Comparison of ENCODE assay signal across 9 mouse cellular contexts in the genomic region with DNA sequence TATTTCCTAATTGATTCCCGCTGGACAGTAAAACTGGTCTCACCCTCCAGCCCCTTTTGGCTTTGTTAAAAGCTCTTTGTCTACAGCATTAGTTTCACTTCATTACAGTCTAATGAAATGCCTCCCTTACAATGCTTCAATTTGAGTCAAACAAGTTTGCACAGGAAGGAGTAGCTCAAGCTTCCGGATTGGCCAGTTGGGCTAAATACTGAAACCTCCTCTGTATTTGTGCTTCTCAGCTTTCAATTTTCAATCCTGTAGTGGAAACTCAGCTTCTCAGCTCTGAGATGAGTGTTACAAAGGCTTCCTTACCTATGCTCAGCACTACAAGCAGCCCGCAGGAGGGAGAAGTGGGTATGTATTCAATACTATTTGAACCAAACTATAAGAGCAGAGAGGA. TPM values are rescaled to one million over a fixed set of nuclear protein-coding genes. Genes with fewer than 3 reads are reported as not detected.
A peak's percentile ranks its signal among the peaks of the same experiment; 100 is the strongest.
DNase-seq lines count a peak whose midpoint lies in the region; ATAC-seq lines count a peak whose summit lies in the region.
"Had no signal": no experiment of that assay in that cellular context is flagged by ENCODE, and none has a peak within 500 bp of the region (broad histone marks: within the 10 kb centered on the region; RNA-seq: fewer than 3 reads in every experiment).

No protein-coding gene starts in this region.

- ATAC-seq in granulocyte monocyte progenitor cell, adult 5-6 weeks (replicated peaks; ENCODE audit: poor library complexity, severe bottlenecking): peak; percentile 70
- peak; percentile 52 for ATAC-seq in midbrain, embryonic 12.5 days (ENCODE audit: low FRiP score, low read depth)

- no peaks in the 10 kb centered on the region for H3K36me3 ChIP-seq in midbrain, embryonic 12.5 days

- H3K27ac ChIP-seq in midbrain, embryonic 12.5 days (replicated peaks): peak overlapping the region; percentile 39; the same call in 1 of the 2 replicates

- no peak overlapping the region for H3K4me3 ChIP-seq in midbrain, embryonic 12.5 days

- H3K9ac ChIP-seq in midbrain, embryonic 12.5 days (replicated peaks): no peak overlapping the region

- peak; percentile 55 for DNase-seq in CD4-positive, CD25-positive, alpha-beta regulatory T cell, adult 2 months (ENCODE audit: low read depth, low spot score)
- peak; percentile 87 for DNase-seq in Muller cell, postnatal 12 days (ENCODE audit: inconsistent ontology term)
- DNase-seq in c-Kit-positive CD71-positive TER-119-positive erythroid progenitor cells, embryonic 14.5 days (ENCODE audit: low spot score): no peak
- no peak for DNase-seq in adrenal gland, postnatal 4 days (ENCODE audit: low spot score in 2 of 2)
- no peak for DNase-seq in frontal cortex, postnatal 25 days (ENCODE audit: low spot score in 2 of 2)

- no peak overlapping the region for H3K4me2 ChIP-seq in midbrain, embryonic 12.5 days (replicated peaks)

- 33% methylated on average over 3 of the region's 3 CpGs for WGBS in midbrain, embryonic 12.5 days

- H3K4me1 ChIP-seq in midbrain, embryonic 12.5 days: peaks cover 11% of the 10 kb centered on the region

- no peaks in the 10 kb centered on the region for H3K27me3 ChIP-seq in midbrain, embryonic 12.5 days

- no peaks in the 10 kb centered on the region for H3K9me3 ChIP-seq in midbrain, embryonic 12.5 days

RNA-seq across cellular contexts. Expression of a gene that starts 52.9 kb away (rescaled TPM):
- 35.0 and 39.6 TPM in 2 replicates for total RNA-seq in granulocyte monocyte progenitor cell, adult 5-6 weeks (2014; fragmentation: Nextera tagmentation)
- 27.7 and 43.2 TPM in 2 replicates for total RNA-seq in granulocyte monocyte progenitor cell, adult 5-6 weeks (2017)
- polyA plus RNA-seq in midbrain, embryonic 12.5 days (2016; fragmentation: Nextera tagmentation; extraction: Ambion mirVana): not detected in 2 replicates
- not detected for total RNA-seq in adrenal gland, postnatal 4 days (2021)
- polyA plus RNA-seq: testis, adult 2 months had no signal

RNA-seq across cellular contexts. Expression of a gene that starts 58.6 kb away (rescaled TPM):
- total RNA-seq in granulocyte monocyte progenitor cell, adult 5-6 weeks (2014; fragmentation: Nextera tagmentation): not detected in 2 replicates
- not detected in 2 replicates for total RNA-seq in granulocyte monocyte progenitor cell, adult 5-6 weeks (2017)
- polyA plus RNA-seq in midbrain, embryonic 12.5 days (2016; fragmentation: Nextera tagmentation; extraction: Ambion mirVana): not detected in 2 replicates
- total RNA-seq in adrenal gland, postnatal 4 days (2021): 1 to 10 TPM; 1.7 to 2.7 TPM
- polyA plus RNA-seq: large intestine, adult 2 months; testis, adult 2 months had no signal

Comparison
In these comparisons a context has a peak if more than half of its experiments do, and no peak if none do; other contexts are left out.
1. DNase-seq: peak in CD4-positive, CD25-positive, alpha-beta regulatory T cell, adult 2 months (single experiment) and Muller cell, postnatal 12 days (single experiment); none in c-Kit-positive CD71-positive TER-119-positive erythroid progenitor cells, embryonic 14.5 days (single experiment), adrenal gland, postnatal 4 days (0 of 2) and frontal cortex, postnatal 25 days (0 of 2).
2. RNA of a gene that starts 52.9 kb away (total RNA-seq): 27.7 to 43.2 TPM in granulocyte monocyte progenitor cell, adult 5-6 weeks; not detected in adrenal gland, postnatal 4 days; every median in the first group is over 10 times any median in the second.